Mouse (Mus musculus) B cell, adult (primary cell): ENCODE measurements around the gene Ddx42. TPM values are rescaled to one million over a fixed set of nuclear protein-coding genes. Genes with fewer than 3 reads are reported as not detected.

Experiments
- total RNA-seq: library from RNA; stranded (reverse); gene quantifications from 4 replicates; pipeline ENCODE4 v1.2.4, GENCODE M21; 2023; ENCODE audit not compliant: inconsistent age

The Ddx42 gene
- total RNA-seq, result 65.5 to 75.6 TPM (median 66.4 TPM) in 4 replicates

GRCm38 (mm10) chr11:106216730-106217490 is at the start of gene Ddx42:
Gene Ddx42, plus strand, starts transcription at chr11:106216926.

GRCm38 (mm10) chr11:106202123-106202465 is 14.6 kb upstream of the Ddx42 start, which contains the start of gene Strada:
Gene Strada, minus strand, starts transcription at chr11:106202168.

GRCm38 (mm10) chr11:106215927-106216729 is 598 bp upstream of the Ddx42 start, which contains the start of gene Ccdc47:
Gene Ccdc47, minus strand, starts transcription at chr11:106216344.

GRCm38 (mm10) chr11:106255685-106256451 is 39.1 kb downstream of the Ddx42 start, which contains the start of the genes Ftsj3 and Psmc5:
Gene Ftsj3, minus strand, starts transcription at chr11:106256079.
Gene Psmc5, plus strand, starts transcription at chr11:106256154.

GRCm38 (mm10) chr11:106272644-106273310 is 56.1 kb downstream of the Ddx42 start, which contains the start of gene Smarcd2:
Gene Smarcd2, minus strand, starts transcription at chr11:106272972.

GRCm38 (mm10) chr11:106276454-106276853 is 59.7 kb downstream of the Ddx42 start, which contains the start of gene Tcam1:
Gene Tcam1, plus strand, starts transcription at chr11:106276672.

Other genes starting within 250 kb of the Ddx42 start
- 0.22 TPM in 1 of 4 replicates, not detected in the others for gene Ace, start 249.0 kb upstream of the Ddx42 start, total RNA-seq
- not detected in 4 replicates for gene Ace3, start 222.3 kb upstream of the Ddx42 start, total RNA-seq
- 0.19 to 0.30 TPM (median 0.21 TPM) in 3 of 4 replicates, not detected in the other for gene Kcnh6, start 208.8 kb upstream of the Ddx42 start, total RNA-seq
- gene Dcaf7, start 180.1 kb upstream of the Ddx42 start, total RNA-seq, result 72.4 to 74.5 TPM (median 73.0 TPM) in 4 replicates
- gene Taco1, start 150.9 kb upstream of the Ddx42 start, total RNA-seq, result 5.2 to 8.4 TPM (median 7.6 TPM) in 4 replicates
- 124 to 129 TPM (median 126 TPM) in 4 replicates for gene Map3k3, start 132.3 kb upstream of the Ddx42 start, total RNA-seq
- gene Gm10840, start 56.1 kb upstream of the Ddx42 start, total RNA-seq, result 5.4 to 8.3 TPM (median 7.5 TPM) in 4 replicates
- gene Limd2, start 56.1 kb upstream of the Ddx42 start, total RNA-seq, result 461 to 507 TPM (median 495 TPM) in 4 replicates
- 38.4 to 47.5 TPM (median 40.2 TPM) in 4 replicates for gene Strada, start 14.8 kb upstream of the Ddx42 start, total RNA-seq
- 38.3 to 41.8 TPM (median 41.1 TPM) in 4 replicates for gene Ccdc47, start 582 bp upstream of the Ddx42 start, total RNA-seq
- 70.2 to 79.6 TPM (median 73.7 TPM) in 4 replicates for gene Ftsj3, start 39.2 kb downstream of the Ddx42 start, total RNA-seq
- gene Psmc5, start 39.2 kb downstream of the Ddx42 start, total RNA-seq, result 53.8 to 56.1 TPM (median 55.2 TPM) in 4 replicates
- gene Smarcd2, start 56.0 kb downstream of the Ddx42 start, total RNA-seq, result 144 to 162 TPM (median 152 TPM) in 4 replicates
- gene Tcam1, start 59.7 kb downstream of the Ddx42 start, total RNA-seq, result 0.15 to 0.39 TPM (median 0.30 TPM) in 3 of 4 replicates, not detected in the other
- 8.3 to 13.3 TPM (median 9.1 TPM) in 4 replicates for gene Gh, start 84.9 kb downstream of the Ddx42 start, total RNA-seq
- gene Cd79b, start 97.8 kb downstream of the Ddx42 start, total RNA-seq, result 1,392 to 1,524 TPM (median 1,430 TPM) in 4 replicates
- 19.4 to 26.9 TPM (median 20.8 TPM) in 4 replicates for gene Scn4a, start 136.4 kb downstream of the Ddx42 start, total RNA-seq
- not detected in 4 replicates for gene Prr29, start 148.5 kb downstream of the Ddx42 start, total RNA-seq
- gene Icam2, start 171.1 kb downstream of the Ddx42 start, total RNA-seq, result 79.2 to 90.0 TPM (median 84.4 TPM) in 4 replicates